Mouse (Mus musculus): ENCODE data around the gene Casz1.

Casz1 gene

GRCm38 (mm10) chr4:148928316-148928715, 124.1 kb downstream of the Casz1 start:
- in situ Hi-C loops (cut with MboI; ENCODE audit: low sequenced_read_pairs): no loop called here

GRCm38 (mm10) chr4:148928876-148929275, 124.6 kb downstream of the Casz1 start:
- in situ Hi-C loops (cut with MboI; ENCODE audit: low sequenced_read_pairs): no loop called here

GRCm38 (mm10) chr4:148930721-148931229, 126.5 kb downstream of the Casz1 start:
- in situ Hi-C loops (cut with MboI; ENCODE audit: low sequenced_read_pairs): no loop called here

GRCm38 (mm10) chr4:148933109-148933508, 128.9 kb downstream of the Casz1 start:
- in situ Hi-C loops (cut with MboI; ENCODE audit: low sequenced_read_pairs): no loop called here

- in situ Hi-C loops (cut with MboI; ENCODE audit: low sequenced_read_pairs): no loop called here
Measured at GRCm38 (mm10) chr4:148935211-148935610, 131.0 kb downstream of the Casz1 start.

GRCm38 (mm10) chr4:148936111-148936510, 131.9 kb downstream of the Casz1 start:
- in situ Hi-C loops (cut with MboI; ENCODE audit: low sequenced_read_pairs): no loop called here

GRCm38 (mm10) chr4:148936727-148937126, 132.5 kb downstream of the Casz1 start:
- in situ Hi-C loops (cut with MboI; ENCODE audit: low sequenced_read_pairs): no loop called here

- in situ Hi-C loops (cut with MboI; ENCODE audit: low sequenced_read_pairs): no loop called here
Measured at GRCm38 (mm10) chr4:148938546-148938945, 134.3 kb downstream of the Casz1 start.

GRCm38 (mm10) chr4:148940674-148941211, 136.5 kb downstream of the Casz1 start:
- in situ Hi-C loops (cut with MboI; ENCODE audit: low sequenced_read_pairs): no loop called here

- in situ Hi-C loops (cut with MboI; ENCODE audit: low sequenced_read_pairs): no loop called here
Measured at GRCm38 (mm10) chr4:148941321-148941720, 137.1 kb downstream of the Casz1 start.

- in situ Hi-C loops (cut with MboI; ENCODE audit: low sequenced_read_pairs): no loop called here
Measured at GRCm38 (mm10) chr4:148943099-148943498, 138.9 kb downstream of the Casz1 start.

GRCm38 (mm10) chr4:148945476-148945881, 141.2 kb downstream of the Casz1 start:
- in situ Hi-C loops (cut with MboI; ENCODE audit: low sequenced_read_pairs): no loop called here

GRCm38 (mm10) chr4:148946071-148946470, 141.8 kb downstream of the Casz1 start:
- in situ Hi-C loops (cut with MboI; ENCODE audit: low sequenced_read_pairs): no loop called here

- in situ Hi-C loops (cut with MboI; ENCODE audit: low sequenced_read_pairs): no loop called here
Measured at GRCm38 (mm10) chr4:148947833-148948388, 143.7 kb downstream of the Casz1 start.

- in situ Hi-C loops (cut with MboI; ENCODE audit: low sequenced_read_pairs): no loop called here
Measured at GRCm38 (mm10) chr4:148950487-148950886, 146.3 kb downstream of the Casz1 start.

GRCm38 (mm10) chr4:148950932-148951650, 146.9 kb downstream of the Casz1 start:
- in situ Hi-C loops (cut with MboI; ENCODE audit: low sequenced_read_pairs): no loop called here

- in situ Hi-C loops (cut with MboI; ENCODE audit: low sequenced_read_pairs): no loop called here
Measured at GRCm38 (mm10) chr4:148951821-148952291, 147.6 kb downstream of the Casz1 start.

- in situ Hi-C loops (cut with MboI; ENCODE audit: low sequenced_read_pairs): no loop called here
Measured at GRCm38 (mm10) chr4:148952328-148953222, 148.3 kb downstream of the Casz1 start.

- in situ Hi-C loops (cut with MboI; ENCODE audit: low sequenced_read_pairs): no loop called here
Measured at GRCm38 (mm10) chr4:148955131-148955813, 151.0 kb downstream of the Casz1 start.

GRCm38 (mm10) chr4:148960011-148960410, 155.8 kb downstream of the Casz1 start:
- in situ Hi-C loops (cut with MboI; ENCODE audit: low sequenced_read_pairs): no loop called here

Measured in CH12F3 (cell line).